Mouse (Mus musculus): ENCODE results near the gene Myo3a.

Gene Myo3a

DNA sequence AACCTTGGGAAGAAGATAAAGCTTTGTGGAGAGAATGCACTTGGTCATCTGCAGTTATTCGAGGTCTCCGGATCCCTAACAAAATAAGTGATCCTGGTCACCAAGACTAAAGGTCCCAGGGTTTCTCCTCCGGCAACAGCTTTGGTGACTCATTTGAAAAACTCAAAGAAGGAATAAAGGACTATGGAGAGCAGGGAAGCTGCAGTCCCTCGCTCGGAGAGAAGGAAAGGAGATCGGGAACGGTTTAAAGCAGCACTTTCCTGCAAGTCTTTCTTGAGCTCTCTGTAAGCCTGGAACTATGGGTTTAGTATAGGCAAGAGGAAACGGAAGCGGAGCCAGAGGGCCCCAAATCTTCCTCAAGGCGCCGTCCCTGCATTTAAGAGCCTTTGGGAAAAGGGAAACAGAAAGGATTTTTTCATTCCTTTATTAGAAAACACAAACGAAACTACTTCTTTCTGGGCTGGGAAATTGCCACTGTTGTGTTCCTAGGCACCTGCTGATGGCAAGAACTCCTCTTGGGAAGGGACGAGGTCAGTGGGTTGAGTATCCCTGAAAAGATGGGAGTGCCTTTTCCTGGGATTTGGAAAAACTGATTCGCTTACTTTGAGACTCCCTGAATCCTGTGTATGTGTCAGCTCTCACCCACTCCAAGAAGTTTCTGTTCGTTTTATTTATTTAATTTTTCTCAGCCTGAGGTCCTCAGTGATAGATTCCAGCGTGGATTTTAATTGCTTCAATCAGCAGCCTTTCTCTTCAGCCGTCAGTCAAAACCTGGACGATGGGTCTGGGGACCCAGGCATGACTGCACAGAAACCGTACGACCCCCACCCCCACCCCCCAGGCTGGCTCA is 393.9 kb downstream of the Myo3a start:
- CTCF ChIA-PET = no interaction called here

DNA sequence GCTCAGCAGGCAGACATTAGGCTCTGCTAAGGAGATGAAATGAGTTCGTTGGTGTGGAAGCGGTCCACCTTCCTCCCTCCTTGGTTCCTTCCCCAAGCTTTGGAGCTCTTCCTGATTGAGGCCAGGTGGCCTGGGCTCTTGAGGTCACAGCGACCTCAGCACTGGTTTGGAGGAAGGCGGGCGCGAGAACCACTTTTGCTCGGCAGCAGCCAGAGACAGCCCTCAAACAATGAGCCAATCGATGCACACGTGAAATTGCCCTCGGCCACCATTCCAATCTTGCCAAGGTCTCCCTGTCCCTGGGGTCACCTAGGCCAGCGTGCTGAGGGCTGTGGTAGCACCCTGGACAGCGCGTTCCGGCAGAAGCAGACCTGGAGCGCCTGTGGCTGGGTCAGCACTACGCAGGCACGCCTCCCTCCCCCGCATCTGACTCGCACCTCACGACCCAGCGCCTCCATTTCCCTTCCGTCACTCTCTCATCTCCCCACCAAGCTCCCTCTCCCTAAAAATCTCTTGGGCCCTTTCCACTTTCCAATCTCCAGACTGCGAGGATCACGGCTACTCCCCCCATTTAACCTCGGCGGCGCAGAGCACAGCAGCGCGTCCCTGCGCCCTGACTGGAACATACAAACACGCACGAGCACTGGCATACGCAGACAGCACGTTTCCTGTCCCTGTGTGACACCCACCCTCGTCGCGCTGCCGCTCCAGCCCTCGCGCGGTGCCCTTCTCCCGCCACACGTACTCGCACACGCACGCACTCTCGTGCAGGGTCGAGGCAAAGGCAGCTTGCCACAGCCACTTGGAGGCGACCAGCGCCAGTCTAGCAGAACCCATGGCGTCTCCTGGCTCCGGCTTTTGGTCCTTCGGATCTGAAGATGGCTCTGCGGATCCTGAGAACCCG is 394.8 kb downstream of the Myo3a start, which contains the start of gene Gad2:
Gad2 (plus strand) TSS at position 378 of the 904 bp plus-strand sequence.
- CTCF ChIA-PET = no interaction called here

DNA sequence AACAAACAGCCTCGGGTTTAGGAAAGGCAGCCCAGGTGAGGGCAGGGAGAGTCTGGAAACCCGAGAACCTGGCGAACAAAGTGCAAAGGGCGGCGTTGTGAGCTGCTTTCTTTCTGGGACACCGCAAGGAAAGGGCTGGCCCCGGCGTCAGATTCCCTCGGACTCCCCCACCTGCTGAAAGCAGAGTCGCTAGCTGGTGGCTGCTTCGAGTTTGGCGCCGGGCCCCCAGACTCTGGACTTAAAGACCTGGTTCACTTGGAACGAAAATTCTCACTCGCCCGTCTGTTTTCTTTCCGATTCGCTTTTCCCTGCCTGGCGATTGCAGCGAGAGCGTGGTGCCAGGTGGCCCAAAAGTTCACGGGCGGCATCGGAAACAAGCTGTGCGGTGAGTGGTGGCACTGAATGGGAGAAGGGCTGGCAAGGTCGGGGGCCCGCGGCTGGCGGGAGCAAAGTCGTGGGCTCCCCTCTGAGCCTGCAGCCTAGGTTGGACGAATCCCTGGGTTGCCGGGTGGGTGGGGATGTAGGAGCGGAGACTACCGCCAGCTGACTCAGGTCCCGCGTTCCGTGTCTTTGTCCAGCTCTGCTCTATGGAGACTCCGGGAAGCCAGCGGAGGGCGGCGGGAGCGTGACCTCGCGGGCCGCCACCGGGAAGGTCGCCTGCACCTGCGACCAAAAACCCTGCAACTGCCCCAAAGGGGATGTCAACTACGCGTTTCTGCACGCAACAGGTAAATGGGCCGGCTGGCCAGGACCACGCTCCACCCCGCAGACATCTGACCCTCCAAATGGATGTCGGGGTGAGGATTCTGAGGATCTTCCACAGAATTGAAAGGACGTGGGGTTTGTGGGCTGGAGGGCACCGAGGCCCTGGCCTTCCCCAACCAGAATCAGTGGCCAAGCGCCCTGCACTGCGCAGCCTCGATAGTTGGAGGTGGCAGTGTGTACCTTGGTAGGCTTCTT is 396.1 kb downstream of the Myo3a start:
- CTCF ChIA-PET = no interaction called here

DNA sequence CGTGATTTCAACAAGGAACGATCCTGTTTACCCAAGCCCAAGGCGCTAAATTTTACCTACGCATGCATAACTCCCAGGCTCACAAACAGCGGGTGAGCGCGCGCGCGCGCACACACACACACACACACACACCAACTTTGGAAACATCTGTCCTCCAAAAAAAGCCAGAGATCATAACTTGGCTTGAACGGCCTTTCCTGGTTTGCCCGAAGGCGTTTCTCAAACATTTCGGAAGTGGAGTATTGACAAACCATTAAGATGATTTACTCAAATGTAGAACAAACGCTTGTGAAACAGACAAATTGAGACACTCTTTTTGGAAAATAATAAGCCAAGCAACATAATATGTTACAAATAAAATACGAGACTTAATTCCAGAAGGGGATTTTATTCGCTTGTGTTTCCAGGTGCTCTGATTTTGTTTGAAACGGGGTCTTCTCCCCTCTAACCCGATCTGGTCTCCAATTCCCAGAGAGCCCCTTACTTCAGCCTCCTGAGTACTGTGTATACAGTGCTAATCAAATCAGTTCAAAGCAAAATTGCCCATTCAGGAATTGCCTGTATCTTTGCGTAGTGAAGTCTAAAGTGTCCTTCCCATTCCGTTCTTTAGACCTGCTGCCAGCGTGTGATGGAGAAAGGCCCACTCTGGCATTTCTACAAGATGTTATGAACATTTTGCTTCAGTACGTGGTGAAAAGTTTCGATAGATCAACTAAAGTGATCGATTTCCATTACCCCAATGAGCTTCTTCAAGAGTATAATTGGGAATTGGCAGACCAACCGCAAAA is 397.1 kb downstream of the Myo3a start:
- CTCF ChIA-PET = no interaction called here

DNA sequence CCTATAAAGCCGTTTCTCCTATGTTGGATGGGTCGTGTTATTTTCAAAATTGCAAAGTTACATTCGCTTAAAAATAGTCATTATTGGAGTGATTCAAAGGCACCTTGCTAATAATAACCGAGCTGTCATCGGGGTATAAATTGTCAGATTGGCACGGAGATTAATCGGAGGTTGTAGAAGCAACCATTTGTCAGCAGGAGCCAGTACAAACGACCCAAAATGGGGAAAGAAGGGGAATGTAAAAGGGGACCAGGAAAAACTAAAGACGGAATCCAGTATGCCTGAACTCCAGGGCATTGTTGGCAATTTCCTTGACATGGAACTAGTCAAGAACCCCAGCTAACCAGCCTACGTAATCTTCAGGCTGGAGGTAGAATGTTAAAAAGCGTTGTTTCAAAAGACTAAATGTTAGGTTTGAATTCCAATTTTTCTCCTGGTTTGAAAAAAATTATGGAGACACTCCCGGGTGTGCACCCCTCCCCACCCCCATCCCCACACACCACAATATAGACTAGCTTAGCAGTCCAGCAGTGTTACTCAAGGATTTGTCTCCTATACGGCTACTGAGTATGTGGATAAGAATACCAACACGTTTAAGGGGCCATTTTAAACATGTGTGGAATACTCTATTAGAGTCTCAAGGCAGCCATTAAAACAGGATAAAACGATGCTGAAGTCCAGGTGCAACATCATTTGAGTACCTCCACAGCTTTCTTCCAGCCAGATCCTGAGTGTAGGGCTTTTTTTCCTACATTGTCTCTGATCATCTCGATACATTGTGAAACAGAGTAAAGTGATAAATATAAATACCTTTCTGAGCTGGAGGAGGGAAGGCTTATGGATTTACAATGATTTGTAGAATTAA is 398.0 kb downstream of the Myo3a start:
- CTCF ChIA-PET = no interaction called here

DNA sequence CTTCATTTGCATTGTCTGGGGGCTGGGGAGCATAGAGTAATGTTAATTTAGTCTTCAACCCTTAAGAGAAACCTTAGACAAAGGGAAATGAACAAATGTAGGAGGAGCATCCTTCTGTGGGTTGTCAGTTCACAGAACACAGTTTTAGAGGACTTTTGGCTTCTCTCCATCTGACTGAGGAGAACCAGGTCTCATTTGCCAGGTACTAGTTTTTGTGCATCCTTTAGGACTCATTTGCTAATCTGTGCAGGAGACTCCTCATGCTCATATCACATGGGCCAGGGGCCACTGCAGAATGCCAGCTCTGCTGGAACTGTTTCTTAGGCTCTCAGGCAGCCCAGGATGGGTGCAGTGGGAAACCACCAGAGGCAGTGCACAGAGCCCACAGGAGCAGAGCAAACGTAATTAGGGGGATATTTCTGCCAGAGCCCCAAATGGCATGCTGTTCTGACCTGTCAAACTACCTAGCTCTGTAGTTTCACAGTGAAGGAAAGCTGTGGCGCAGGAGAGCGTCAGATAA is 399.9 kb downstream of the Myo3a start:
- CTCF ChIA-PET = no interaction called here

DNA sequence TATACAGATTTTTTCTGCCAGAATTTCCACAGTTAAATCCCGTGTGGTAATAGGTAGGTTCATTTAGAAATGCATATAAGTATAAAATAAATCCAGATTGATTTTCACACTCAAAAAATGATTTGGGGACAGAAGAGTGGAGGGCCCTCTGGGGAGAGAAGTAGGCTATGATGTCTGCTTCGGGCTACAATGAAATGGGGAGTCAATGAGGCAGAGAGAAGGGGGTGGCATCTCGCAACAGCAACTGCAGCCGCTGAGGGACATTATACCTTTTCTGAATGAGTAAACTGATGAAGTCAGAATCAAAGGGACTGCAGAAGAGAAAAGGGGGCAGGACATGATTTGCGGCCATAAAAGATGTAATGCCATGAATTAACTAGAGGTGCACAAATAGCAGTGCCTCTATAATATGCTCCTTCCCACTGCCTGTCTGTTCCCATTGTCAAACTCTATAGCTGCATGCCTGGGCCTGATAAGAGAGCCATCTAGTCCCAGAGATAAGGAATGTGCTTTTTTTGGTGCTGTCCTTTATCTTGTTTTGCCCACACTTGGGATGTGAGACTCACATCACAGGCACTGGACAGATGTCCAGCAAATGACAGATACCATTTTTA is 400.6 kb downstream of the Myo3a start:
- CTCF ChIA-PET = no interaction called here

DNA sequence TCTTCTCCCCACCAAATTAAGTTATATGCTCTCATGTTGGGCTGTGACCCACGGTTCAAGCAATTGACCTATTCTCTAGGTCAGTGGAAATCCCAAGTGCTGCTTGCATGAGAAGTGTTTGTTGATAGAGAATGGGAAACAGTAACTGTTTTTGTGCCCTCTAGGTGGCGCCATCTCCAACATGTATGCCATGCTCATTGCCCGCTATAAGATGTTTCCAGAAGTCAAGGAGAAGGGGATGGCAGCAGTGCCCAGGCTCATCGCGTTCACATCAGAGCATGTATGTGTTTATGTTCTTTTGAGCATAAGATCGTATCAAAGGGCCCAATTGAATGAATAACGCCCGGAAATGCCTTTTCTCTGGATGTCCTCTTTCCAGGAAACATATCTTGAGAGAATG is 407.5 kb downstream of the Myo3a start:
- CTCF ChIA-PET = no interaction called here

DNA sequence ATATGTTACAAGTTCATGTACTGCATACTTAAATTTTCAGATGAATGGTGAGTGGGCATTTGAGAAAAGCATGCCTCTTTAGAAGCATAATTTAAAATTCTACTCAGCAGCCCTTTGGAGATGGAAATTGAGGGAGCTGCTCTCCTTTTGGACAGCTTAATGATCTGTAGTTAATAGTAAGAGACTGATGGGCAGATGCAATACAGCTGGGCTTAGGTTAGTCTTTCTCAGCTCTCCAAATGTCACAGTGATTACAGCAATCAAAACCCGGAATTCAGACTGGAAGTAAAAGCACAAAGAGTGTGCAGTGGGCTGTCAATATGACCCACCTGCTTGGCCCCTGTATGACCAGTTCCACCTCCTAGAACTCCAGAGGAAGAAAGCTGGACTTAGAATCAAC is 418.8 kb downstream of the Myo3a start:
- CTCF ChIA-PET = no interaction called here

DNA sequence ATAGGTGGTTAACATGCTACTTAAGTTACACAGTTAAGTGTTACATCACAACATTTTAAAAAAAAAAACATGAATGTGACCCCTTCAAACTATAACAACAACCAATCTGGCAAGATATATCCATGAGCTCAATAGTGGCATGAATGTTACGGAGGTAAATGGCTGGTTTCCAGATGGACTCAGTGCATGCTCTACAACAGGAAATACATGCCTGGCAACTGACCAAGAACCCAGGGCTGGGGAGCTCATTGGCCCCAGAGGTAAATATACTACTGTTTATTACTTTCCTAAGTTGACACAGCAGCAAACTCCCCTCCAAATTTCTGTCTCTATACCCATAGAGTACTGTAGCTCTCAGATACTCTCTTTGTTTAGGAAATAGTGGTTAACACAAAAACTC is 421.1 kb downstream of the Myo3a start:
- CTCF ChIA-PET = no interaction called here

DNA sequence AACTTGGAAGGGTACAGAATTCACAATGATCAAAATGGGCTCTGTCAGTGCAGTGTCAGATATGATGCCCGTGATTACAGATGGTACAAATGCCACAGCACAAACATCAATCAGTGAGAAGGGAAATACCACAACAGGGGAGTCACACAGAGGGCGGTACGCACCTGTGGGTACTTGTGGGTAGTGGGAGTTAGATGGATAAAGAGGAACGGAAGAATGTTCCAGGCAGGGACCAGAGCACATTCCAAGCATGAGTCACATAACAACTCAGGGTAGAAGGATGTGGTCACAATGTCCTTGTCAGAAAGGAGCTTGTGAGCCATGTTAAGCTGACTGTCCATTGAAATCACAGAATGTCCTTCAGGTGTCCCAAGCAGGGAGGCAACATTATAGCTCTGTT is 424.5 kb downstream of the Myo3a start:
- CTCF ChIA-PET = no interaction called here

DNA sequence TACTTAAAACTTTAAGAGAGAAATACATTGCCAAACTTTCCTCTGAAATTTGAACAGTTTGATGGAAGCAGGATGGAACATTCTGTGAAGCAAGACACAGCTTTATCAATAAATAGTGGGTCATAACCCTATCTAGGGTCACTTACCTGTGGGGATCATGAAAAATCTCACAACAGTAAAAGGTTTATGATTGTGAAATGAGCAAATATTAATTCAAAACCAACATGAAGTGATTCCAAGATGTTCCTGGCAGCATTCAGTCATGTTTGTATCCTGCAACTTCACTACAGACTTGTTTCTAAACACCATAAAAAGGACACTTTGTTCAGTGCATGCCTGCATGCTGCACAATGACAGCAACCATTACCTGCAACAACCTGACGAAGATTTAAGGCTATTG is 436.4 kb downstream of the Myo3a start:
- CTCF ChIA-PET = no interaction called here
